Mouse (Mus musculus): Measurements from ENCODE around the gene Rnf157. TPM values are rescaled to one million over a fixed set of nuclear protein-coding genes. Genes with fewer than 3 reads are reported as not detected.
A peak's percentile ranks its signal among the peaks of the same experiment; 100 is the strongest.

Gene Rnf157
- total and polyA plus RNA-seq, 3 experiments: 8.7 to 39.3 (median 10.9) TPM

GRCm38 (mm10) chr11:116294319-116294718 is 118.5 kb downstream of the Rnf157 start (continued):
- peak; percentile 85 to 96 for TF ChIP-seq CTCF (conservative IDR thresholded peaks at IDR 0.05 in 1 of 2, IDR thresholded peaks at IDR 0.05 in 1 of 2; ENCODE audit: low read depth in 2 of 2, low read length in 2 of 2)
- TF ChIP-seq SMC3 (IDR thresholded peaks at IDR 0.05; ENCODE audit: low read depth, low read length): peak; percentile 92
- no peak for TF ChIP-seq CHD2 (IDR thresholded peaks at IDR 0.05; ENCODE audit: low read length)
- TF ChIP-seq ZMIZ1 (IDR thresholded peaks at IDR 0.05; ENCODE audit: low read depth, low read length): no peak
- peak; percentile 47; the same call in 1 of the 2 replicates for TF ChIP-seq IRF4 (IDR thresholded peaks at IDR 0.05; ENCODE audit: low read depth, low read length)
- TF ChIP-seq PAX5 (IDR thresholded peaks at IDR 0.05; ENCODE audit: low read length): no peak
- no peak for TF ChIP-seq KAT2A (IDR thresholded peaks at IDR 0.05; ENCODE audit: insufficient replicate concordance, low read length)
- no peak for TF ChIP-seq USF2 (conservative IDR thresholded peaks at IDR 0.05; ENCODE audit: low read depth, low read length)
- no peak for TF ChIP-seq HCFC1 (IDR thresholded peaks at IDR 0.05; ENCODE audit: low read depth, low read length)
- TF ChIP-seq POLR2A (IDR thresholded peaks at IDR 0.05; ENCODE audit: low read depth, low read length): no peak
- TF ChIP-seq ZNF384 (IDR thresholded peaks at IDR 0.05; ENCODE audit: low read depth, low read length): no peak

DNA sequence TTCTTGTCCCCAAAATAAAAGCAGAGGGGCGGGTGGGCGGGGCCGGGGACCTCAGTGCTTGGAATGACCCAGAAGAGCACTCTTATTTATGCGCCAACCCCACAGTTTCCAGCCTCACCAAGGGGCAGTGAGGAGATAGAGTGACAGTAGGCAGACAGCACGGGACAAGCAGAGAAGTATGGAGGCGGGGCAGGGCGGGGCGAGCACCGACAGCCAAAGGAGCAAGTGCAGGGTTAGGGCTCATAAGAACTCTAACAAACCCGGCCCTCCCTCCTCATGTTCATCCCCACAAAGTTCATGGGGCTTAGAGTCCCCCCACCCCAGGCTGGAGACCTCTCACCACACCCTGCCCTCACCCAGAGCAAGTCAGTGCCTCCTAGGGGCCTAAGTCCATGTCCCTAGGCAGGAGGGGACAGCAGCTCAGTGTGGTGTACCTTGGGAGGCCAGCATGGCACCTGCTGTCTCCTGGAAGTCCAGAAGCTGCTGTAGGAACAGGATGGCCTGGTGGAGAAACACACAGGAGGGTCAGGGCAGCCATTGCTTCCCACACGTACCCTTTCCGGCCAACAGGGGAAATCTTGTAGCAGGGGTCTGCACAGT is 119.2 kb downstream of the Rnf157 start:
- Histone ChIP-seq H3K79me2 (replicated peaks; ENCODE audit: control insufficient read depth, extremely low read depth, insufficient read depth, poor library complexity, severe bottlenecking) (no peaks in the 10 kb centered on the region), H3K9me3 (replicated peaks; ENCODE audit: low read length) (no peaks in the 10 kb centered on the region), H3K27me3 (replicated peaks) (no peaks in the 10 kb centered on the region), H3K4me1 (ENCODE audit: control insufficient read depth in 1 of 2, insufficient read depth in 2 of 2) (peaks cover 5 to 55% of the 10 kb centered on the region in 2 experiments; a peak in 3 of 4 replicates), H3K4me3 (replicated peaks in 1 of 3; ENCODE audit: low read depth in 2 of 3, low read length in 2 of 3, poor library complexity in 1 of 3) (no peak overlapping the region), H3K36me3 (replicated peaks in 1 of 2; ENCODE audit: control insufficient read depth in 1 of 2, insufficient read depth in 1 of 2, low read length in 1 of 2) (peaks cover 71 to 95% of the 10 kb centered on the region in 2 experiments), H3K4me2 (ENCODE audit: insufficient read depth, low read depth, poor library complexity, severe bottlenecking) (no peak overlapping the region), H3K9ac (ENCODE audit: insufficient read depth, low read depth) (no peak overlapping the region), H3K27ac (ENCODE audit: insufficient read depth, low read depth) (no peak overlapping the region)
- no peak for DNase-seq (ENCODE audit: extremely low read depth)
- in situ Hi-C loops (cut with MboI; ENCODE audit: low pct_ligation_motif_present, low pct_unique_long_range_greater_than_20kb, low sequenced_read_pairs) (no loop called here), dilution Hi-C loops (cut with MboI; ENCODE audit: extremely low pct_ligation_motif_present, extremely low pct_unique_long_range_greater_than_20kb, low sequenced_read_pairs) (no loop called here)
- no peak for TF ChIP-seq MYC (IDR thresholded peaks at IDR 0.05; ENCODE audit: low read depth, low read length)
- TF ChIP-seq POLR2AphosphoS2 (IDR thresholded peaks at IDR 0.05; ENCODE audit: low read depth, low read length): no peak
- TF ChIP-seq ZNF384 (IDR thresholded peaks at IDR 0.05; ENCODE audit: low read depth, low read length): no peak
- TF ChIP-seq UBTF (IDR thresholded peaks at IDR 0.05; ENCODE audit: low read depth, low read length): no peak
- no peak for TF ChIP-seq JUND (conservative IDR thresholded peaks at IDR 0.05; ENCODE audit: low read depth, low read length)
- no peak for TF ChIP-seq MAFK (IDR thresholded peaks at IDR 0.05; ENCODE audit: insufficient replicate concordance, low read length)
- no peak for TF ChIP-seq JUN (IDR thresholded peaks at IDR 0.05; ENCODE audit: insufficient read depth, low read depth, low read length)
- TF ChIP-seq MEF2A (IDR thresholded peaks at IDR 0.05; ENCODE audit: borderline replicate concordance, low read depth, low read length): no peak
- no peak for TF ChIP-seq EP300 (IDR thresholded peaks at IDR 0.05; ENCODE audit: low read length)
- no peak for TF ChIP-seq TBP (conservative IDR thresholded peaks at IDR 0.05; ENCODE audit: low read depth, low read length)
- TF ChIP-seq NELFE (IDR thresholded peaks at IDR 0.05; ENCODE audit: low read depth, low read length): no peak
- no peak for TF ChIP-seq RCOR1 (conservative IDR thresholded peaks at IDR 0.05; ENCODE audit: low read depth, low read length)
- no peak for TF ChIP-seq CHD1 (IDR thresholded peaks at IDR 0.05; ENCODE audit: low read depth, low read length)
- TF ChIP-seq ETS1 (conservative IDR thresholded peaks at IDR 0.05; ENCODE audit: low read depth, low read length): no peak
- TF ChIP-seq MAZ (IDR thresholded peaks at IDR 0.05; ENCODE audit: low read depth, low read length): no peak

All from CH12.LX (cell line).